Mouse (Mus musculus) intestine, embryonic 15.5 days (tissue): ENCODE results near the gene 1700092M07Rik. TPM values are rescaled to one million over a fixed set of nuclear protein-coding genes. Genes with fewer than 3 reads are reported as not detected.

Source experiments
- ATAC-seq: fragments of 200-750 bp; cut with Nextera tagmentation; 2 replicates; pipeline ENCODE4 v1.8.0; 2017; ENCODE audit warnings: moderate TSS enrichment, moderate library complexity
- H3K27ac ChIP-seq: fragments of 300-500 bp; sonication (generic); 2 replicates; pipeline ENCODE4 v1.5.1; 2015; ENCODE audit warnings: mild to moderate bottlenecking, inconsistent platforms
- H3K27me3 ChIP-seq: fragments of 300-500 bp; sonication (generic); replicated peaks from 2 replicates; pipeline ENCODE4 v1.6.1; 2015; ENCODE audit warnings: inconsistent platforms
- H3K36me3 ChIP-seq: fragments of 300-500 bp; sonication (generic); 2 replicates; pipeline ENCODE4 v1.6.1; 2015; ENCODE audit warnings: inconsistent platforms
- H3K4me1 ChIP-seq: fragments of 300-500 bp; sonication (generic); replicated peaks from 2 replicates; pipeline ENCODE4 v1.6.1; 2015; ENCODE audit warnings: inconsistent platforms
- H3K4me2 ChIP-seq: fragments of 300-500 bp; sonication (generic); replicated peaks from 2 replicates; pipeline ENCODE4 v1.6.1; 2015; ENCODE audit warnings: mild to moderate bottlenecking, inconsistent platforms
- H3K4me3 ChIP-seq: fragments of 300-500 bp; sonication (generic); replicated peaks from 2 replicates; pipeline ENCODE4 v1.5.1; 2015; ENCODE audit warnings: inconsistent platforms
- H3K9ac ChIP-seq: fragments of 300-500 bp; sonication (generic); 2 replicates; pipeline ENCODE4 v1.6.1; 2015; ENCODE audit warnings: inconsistent platforms
- H3K9me3 ChIP-seq: fragments of 300-500 bp; sonication (generic); 2 replicates; pipeline ENCODE4 v1.6.1; 2016; ENCODE audit warnings: inconsistent platforms
- WGBS: fragments of 180-500 bp; shearing (Covaris S2); methylation state at CpG from one replicate; pipeline ENCODE4 v1.1.7; 2015; 5-methylcytosine and 5-hydroxymethylcytosine counted together
- polyA plus RNA-seq: library from polyadenylated mRNA; unstranded; fragments of >200 nt; fragmentation: Nextera tagmentation; extraction: Ambion mirVana; gene quantifications from 2 replicates; pipeline ENCODE4 v1.2.1, GENCODE M21; 2015

The 1700092M07Rik gene
- 1.8 TPM in 2 replicates for polyA plus RNA-seq

- H3K4me1 ChIP-seq: peaks cover 19% of the 10 kb centered on the region
- 62% methylated on average over 14 of the region's 14 CpGs for WGBS
- H3K9me3 ChIP-seq: no peaks in the 10 kb centered on the region
- ATAC-seq: no peak; the same call in 1 of the 2 replicates
- H3K27ac ChIP-seq: peak within 1 kb of the TSS; percentile 95
- peak within 1 kb of the TSS; percentile 58 for H3K9ac ChIP-seq
- H3K4me3 ChIP-seq: peak within 1 kb of the TSS; percentile 91
- H3K27me3 ChIP-seq: no peaks in the 10 kb centered on the region
- H3K4me2 ChIP-seq: peak within 1 kb of the TSS; percentile 39
- peaks cover 39% of the 10 kb centered on the region for H3K36me3 ChIP-seq
These were observed at the start of gene 1700092M07Rik for GRCm38 (mm10) chr19:8740603-8741002. Gene 1700092M07Rik, plus strand, starts transcription at chr19:8740718.

- H3K9ac ChIP-seq: no peak overlapping the region
- no peak for ATAC-seq
- no peak overlapping the region for H3K4me3 ChIP-seq
- H3K4me2 ChIP-seq: no peak overlapping the region
- no peaks in the 10 kb centered on the region for H3K9me3 ChIP-seq
- WGBS: 67% methylated on average over 9 of the region's 9 CpGs
- H3K36me3 ChIP-seq: no peaks in the 10 kb centered on the region
- H3K27ac ChIP-seq: no peak overlapping the region
- no peaks in the 10 kb centered on the region for H3K27me3 ChIP-seq
- H3K4me1 ChIP-seq: no peaks in the 10 kb centered on the region
These were observed 48.5 kb upstream of the 1700092M07Rik start for GRCm38 (mm10) chr19:8691871-8692539.

- Histone ChIP-seq H3K9ac (no peak overlapping the region), H3K36me3 (no peaks in the 10 kb centered on the region), H3K4me3 (no peak overlapping the region), H3K27me3 (no peaks in the 10 kb centered on the region), H3K4me2 (no peak overlapping the region), H3K4me1 (no peaks in the 10 kb centered on the region), H3K9me3 (no peaks in the 10 kb centered on the region), H3K27ac (no peak overlapping the region)
- no peak for ATAC-seq
- WGBS: 86% methylated on average over 5 of the region's 5 CpGs
These were observed 47.8 kb upstream of the 1700092M07Rik start for GRCm38 (mm10) chr19:8692740-8693139.

- H3K9me3 ChIP-seq: no peaks in the 10 kb centered on the region
- H3K9ac ChIP-seq: no peak overlapping the region
- H3K36me3 ChIP-seq: no peaks in the 10 kb centered on the region
- H3K4me3 ChIP-seq: no peak overlapping the region
- no peaks in the 10 kb centered on the region for H3K27me3 ChIP-seq
- ATAC-seq: peak; percentile 66; the same call in 1 of the 2 replicates
- H3K4me2 ChIP-seq: no peak overlapping the region
- H3K4me1 ChIP-seq: no peaks in the 10 kb centered on the region
- WGBS: 45% methylated on average over 6 of the region's 6 CpGs
- no peak overlapping the region for H3K27ac ChIP-seq
These were observed 45.2 kb upstream of the 1700092M07Rik start for GRCm38 (mm10) chr19:8695330-8695729.

- Histone ChIP-seq H3K4me3 (no peak overlapping the region), H3K4me2 (no peak overlapping the region), H3K36me3 (no peaks in the 10 kb centered on the region), H3K4me1 (no peaks in the 10 kb centered on the region), H3K9me3 (no peaks in the 10 kb centered on the region), H3K27ac (no peak overlapping the region), H3K9ac (no peak overlapping the region), H3K27me3 (no peaks in the 10 kb centered on the region)
- no peak for ATAC-seq
- WGBS: 79% methylated on average over 9 of the region's 9 CpGs
These were observed 40.9 kb upstream of the 1700092M07Rik start for GRCm38 (mm10) chr19:8699652-8700051.

- Histone ChIP-seq H3K4me3 (no peak overlapping the region), H3K36me3 (peaks cover 6% of the 10 kb centered on the region; the same call in 1 of the 2 replicates), H3K4me2 (no peak overlapping the region), H3K27ac (no peak overlapping the region), H3K9ac (no peak overlapping the region), H3K4me1 (no peaks in the 10 kb centered on the region), H3K9me3 (no peaks in the 10 kb centered on the region), H3K27me3 (no peaks in the 10 kb centered on the region)
- no peak for ATAC-seq
- 78% methylated on average over 3 of the region's 3 CpGs for WGBS
These were observed 38.1 kb upstream of the 1700092M07Rik start for GRCm38 (mm10) chr19:8702458-8702857.

GRCm38 (mm10) chr19:8703571-8703970 is 36.9 kb upstream of the 1700092M07Rik start:
- 55% methylated on average over 3 of the region's 4 CpGs for WGBS
- H3K27ac ChIP-seq: no peak overlapping the region
- ATAC-seq: no peak
- no peaks in the 10 kb centered on the region for H3K4me1 ChIP-seq
- H3K9ac ChIP-seq: no peak overlapping the region
- H3K4me2 ChIP-seq: no peak overlapping the region
- H3K27me3 ChIP-seq: no peaks in the 10 kb centered on the region
- H3K36me3 ChIP-seq: peaks cover 16% of the 10 kb centered on the region
- H3K9me3 ChIP-seq: no peaks in the 10 kb centered on the region
- H3K4me3 ChIP-seq: no peak overlapping the region

- WGBS: 72% methylated on average over 6 of the region's 6 CpGs
- Histone ChIP-seq H3K27me3 (no peaks in the 10 kb centered on the region), H3K9ac (no peak overlapping the region), H3K9me3 (no peaks in the 10 kb centered on the region), H3K4me2 (no peak overlapping the region), H3K36me3 (peaks cover 32% of the 10 kb centered on the region), H3K4me3 (no peak overlapping the region), H3K27ac (no peak overlapping the region), H3K4me1 (peaks cover 8% of the 10 kb centered on the region; the same call in 1 of the 2 replicates)
- no peak for ATAC-seq
These were observed 35.4 kb upstream of the 1700092M07Rik start for GRCm38 (mm10) chr19:8705026-8705708.

GRCm38 (mm10) chr19:8706132-8706667 is 34.3 kb upstream of the 1700092M07Rik start:
- Histone ChIP-seq H3K36me3 (peaks cover 32% of the 10 kb centered on the region), H3K4me2 (no peak overlapping the region), H3K27me3 (no peaks in the 10 kb centered on the region), H3K9ac (no peak overlapping the region), H3K27ac (no peak overlapping the region), H3K4me3 (no peak overlapping the region), H3K4me1 (peaks cover 17% of the 10 kb centered on the region), H3K9me3 (no peaks in the 10 kb centered on the region)
- WGBS: 76% methylated on average over 7 of the region's 7 CpGs
- no peak for ATAC-seq

GRCm38 (mm10) chr19:8706930-8707329 is 33.6 kb upstream of the 1700092M07Rik start:
- no peak overlapping the region for H3K9ac ChIP-seq
- H3K9me3 ChIP-seq: no peaks in the 10 kb centered on the region
- H3K27me3 ChIP-seq: no peaks in the 10 kb centered on the region
- 90% methylated on average over 7 of the region's 7 CpGs for WGBS
- H3K4me2 ChIP-seq: no peak overlapping the region
- H3K4me3 ChIP-seq: no peak overlapping the region
- peaks cover 23% of the 10 kb centered on the region for H3K4me1 ChIP-seq
- no peak; the same call in 1 of the 2 replicates for ATAC-seq
- peaks cover 35% of the 10 kb centered on the region for H3K36me3 ChIP-seq
- no peak overlapping the region for H3K27ac ChIP-seq

- Histone ChIP-seq H3K27me3 (no peaks in the 10 kb centered on the region), H3K27ac (no peak overlapping the region), H3K36me3 (peaks cover 35% of the 10 kb centered on the region), H3K9me3 (no peaks in the 10 kb centered on the region), H3K4me2 (no peak overlapping the region), H3K4me1 (peaks cover 29% of the 10 kb centered on the region), H3K9ac (no peak overlapping the region), H3K4me3 (no peak overlapping the region)
- 91% methylated on average over 8 of the region's 8 CpGs for WGBS
- ATAC-seq: no peak
These were observed 31.6 kb upstream of the 1700092M07Rik start for GRCm38 (mm10) chr19:8708954-8709353.

GRCm38 (mm10) chr19:8710057-8710456 is 30.5 kb upstream of the 1700092M07Rik start:
- ATAC-seq: no peak

More at GRCm38 (mm10) chr19:8710057-8710456, 30.5 kb upstream of the 1700092M07Rik start:
- Histone ChIP-seq H3K4me1 (peaks cover 31% of the 10 kb centered on the region), H3K36me3 (peaks cover 35% of the 10 kb centered on the region), H3K9me3 (no peaks in the 10 kb centered on the region), H3K9ac (no peak overlapping the region), H3K27ac (no peak overlapping the region), H3K4me2 (peak overlapping the region; percentile 77; the same call in 1 of the 2 replicates), H3K27me3 (no peaks in the 10 kb centered on the region), H3K4me3 (no peak overlapping the region)
- WGBS: 86% methylated on average over 2 of the region's 2 CpGs
